Mouse (Mus musculus): ENCODE measurements around the gene Atxn2. TPM values are rescaled to one million over a fixed set of nuclear protein-coding genes. Genes with fewer than 3 reads are reported as not detected.

The Atxn2 gene
- total and polyA plus RNA-seq, 3 experiments = 7.7 to 58.4 (median 8.3) TPM

DNA sequence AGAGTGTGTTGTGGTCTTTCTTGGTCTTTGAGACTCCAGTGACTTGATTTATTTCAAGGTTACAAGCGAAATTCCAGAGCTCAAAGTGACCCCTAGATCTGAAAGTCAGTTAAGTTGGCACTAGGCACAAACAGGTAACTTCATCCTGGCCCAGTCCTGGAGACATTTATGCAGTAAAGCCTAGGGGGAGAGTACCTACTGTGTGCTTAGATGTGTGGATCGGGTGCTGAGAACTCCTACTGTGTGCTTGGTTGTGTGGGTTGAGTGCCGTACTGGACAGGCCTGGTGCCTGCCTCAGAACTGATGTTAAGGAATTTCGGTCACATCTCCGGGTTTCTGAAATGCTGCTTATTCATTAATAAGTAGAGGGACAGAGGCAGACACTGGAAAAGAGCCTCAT is 49.6 kb upstream of the Atxn2 start:
- Histone ChIP-seq H3K4me2 (ENCODE audit: insufficient read depth, low read depth, poor library complexity, severe bottlenecking) (peak overlapping the region; percentile 70), H3K27ac (ENCODE audit: insufficient read depth, low read depth) (no peak overlapping the region), H3K4me1 (ENCODE audit: control insufficient read depth in 1 of 2, insufficient read depth in 2 of 2) (peaks cover 11 to 18% of the 10 kb centered on the region in 2 experiments), H3K4me3 (replicated peaks in 1 of 3; ENCODE audit: low read depth in 2 of 3, low read length in 2 of 3, poor library complexity in 1 of 3) (peak overlapping the region; percentile 87 to 99 (median 91)), H3K27me3 (replicated peaks) (no peaks in the 10 kb centered on the region), H3K9me3 (replicated peaks; ENCODE audit: low read length) (no peaks in the 10 kb centered on the region), H3K79me2 (replicated peaks; ENCODE audit: control insufficient read depth, extremely low read depth, insufficient read depth, poor library complexity, severe bottlenecking) (peaks cover 12% of the 10 kb centered on the region), H3K36me3 (replicated peaks in 1 of 2; ENCODE audit: control insufficient read depth in 1 of 2, insufficient read depth in 1 of 2, low read length in 1 of 2) (peaks cover 24 to 42% of the 10 kb centered on the region in 2 experiments), H3K9ac (ENCODE audit: insufficient read depth, low read depth) (peak overlapping the region; percentile 83)
- TF ChIP-seq ZKSCAN1 (IDR thresholded peaks at IDR 0.05; ENCODE audit: borderline replicate concordance, low read depth, low read length) = peak; percentile 81
- TF ChIP-seq CHD2 (IDR thresholded peaks at IDR 0.05; ENCODE audit: low read length) = no peak
- no peak for DNase-seq (ENCODE audit: extremely low read depth)
- dilution Hi-C loops (cut with MboI; ENCODE audit: extremely low pct_ligation_motif_present, extremely low pct_unique_long_range_greater_than_20kb, low sequenced_read_pairs) (no loop called here), in situ Hi-C loops (cut with MboI; ENCODE audit: low pct_ligation_motif_present, low pct_unique_long_range_greater_than_20kb, low sequenced_read_pairs) (no loop called here)

DNA sequence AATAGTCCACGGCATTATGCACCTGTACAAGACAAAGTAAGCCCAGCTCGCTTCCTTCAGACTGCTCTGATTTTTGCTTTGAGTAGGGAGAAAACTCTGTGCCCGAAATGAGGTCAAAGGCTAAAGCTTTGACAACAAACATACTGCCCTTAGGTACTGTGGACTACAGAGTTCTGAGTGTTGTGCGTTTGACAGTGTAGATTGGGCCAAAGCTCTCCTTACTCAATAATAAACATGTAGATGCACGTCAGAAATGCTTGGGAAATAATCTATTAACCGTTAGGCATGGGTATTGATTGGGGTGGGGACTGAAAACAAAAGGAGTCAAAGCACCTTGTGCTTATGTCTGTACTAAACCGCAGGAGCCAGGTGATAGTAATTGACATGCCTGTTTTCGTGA is 47.7 kb upstream of the Atxn2 start:
- H3K9ac ChIP-seq (ENCODE audit: insufficient read depth, low read depth) = no peak overlapping the region
- H3K4me1 ChIP-seq (ENCODE audit: control insufficient read depth in 1 of 2, insufficient read depth in 2 of 2) = peaks cover 11 to 18% of the 10 kb centered on the region in 2 experiments
- peaks cover 12% of the 10 kb centered on the region for H3K79me2 ChIP-seq (replicated peaks; ENCODE audit: control insufficient read depth, extremely low read depth, insufficient read depth, poor library complexity, severe bottlenecking)
- TF ChIP-seq MAX (IDR thresholded peaks at IDR 0.05; ENCODE audit: low read length) (no peak), MAZ (IDR thresholded peaks at IDR 0.05; ENCODE audit: low read depth, low read length) (no peak), TBP (conservative IDR thresholded peaks at IDR 0.05; ENCODE audit: low read depth, low read length) (no peak), POLR2A (IDR thresholded peaks at IDR 0.05; ENCODE audit: low read depth, low read length) (no peak), ELF1 (IDR thresholded peaks at IDR 0.05; ENCODE audit: low read depth, low read length) (no peak), NELFE (IDR thresholded peaks at IDR 0.05; ENCODE audit: low read depth, low read length) (no peak), ZNF384 (IDR thresholded peaks at IDR 0.05; ENCODE audit: low read depth, low read length) (no peak), ZC3H11A (IDR thresholded peaks at IDR 0.05; ENCODE audit: low read depth, low read length) (no peak), E2F4 (IDR thresholded peaks at IDR 0.05; ENCODE audit: insufficient replicate concordance, low read depth, low read length) (no peak), USF2 (conservative IDR thresholded peaks at IDR 0.05; ENCODE audit: low read depth, low read length) (no peak), UBTF (IDR thresholded peaks at IDR 0.05; ENCODE audit: low read depth, low read length) (no peak), ZKSCAN1 (IDR thresholded peaks at IDR 0.05; ENCODE audit: borderline replicate concordance, low read depth, low read length) (no peak)
- H3K9me3 ChIP-seq (replicated peaks; ENCODE audit: low read length) = no peaks in the 10 kb centered on the region
- peaks cover 33 to 62% of the 10 kb centered on the region in 2 experiments for H3K36me3 ChIP-seq (replicated peaks in 1 of 2; ENCODE audit: control insufficient read depth in 1 of 2, insufficient read depth in 1 of 2, low read length in 1 of 2)
- H3K4me3 ChIP-seq (replicated peaks in 1 of 3; ENCODE audit: low read depth in 2 of 3, low read length in 2 of 3, poor library complexity in 1 of 3) = no peak overlapping the region
- in situ Hi-C loops (cut with MboI; ENCODE audit: low pct_ligation_motif_present, low pct_unique_long_range_greater_than_20kb, low sequenced_read_pairs) (no loop called here), dilution Hi-C loops (cut with MboI; ENCODE audit: extremely low pct_ligation_motif_present, extremely low pct_unique_long_range_greater_than_20kb, low sequenced_read_pairs) (no loop called here)
- no peak overlapping the region for H3K4me2 ChIP-seq (ENCODE audit: insufficient read depth, low read depth, poor library complexity, severe bottlenecking)
- H3K27me3 ChIP-seq (replicated peaks) = no peaks in the 10 kb centered on the region
- no peak for DNase-seq (ENCODE audit: extremely low read depth)
- H3K27ac ChIP-seq (ENCODE audit: insufficient read depth, low read depth) = no peak overlapping the region

DNA sequence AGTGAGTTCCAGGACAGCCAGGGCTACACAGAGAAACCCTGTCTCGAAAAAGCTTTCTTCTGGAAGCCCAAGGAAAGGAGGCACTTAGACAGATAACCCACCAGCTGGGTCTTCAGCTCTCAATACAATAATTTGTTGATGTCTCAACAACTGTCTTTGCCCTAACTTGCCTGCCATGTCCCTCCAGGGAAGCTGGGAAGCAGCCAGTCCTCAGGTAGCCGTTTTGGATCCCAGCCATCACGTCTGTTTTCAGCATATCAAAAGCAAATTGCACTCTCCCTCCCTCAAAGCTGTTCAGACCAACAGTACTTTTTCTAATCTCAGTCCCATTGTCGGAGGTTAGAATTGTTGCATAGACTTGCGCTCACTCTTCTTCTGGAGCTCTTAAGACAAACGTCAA is 47.1 kb upstream of the Atxn2 start:
- TF ChIP-seq USF1 (IDR thresholded peaks at IDR 0.05; ENCODE audit: low read depth, low read length) (no peak), MYC (IDR thresholded peaks at IDR 0.05; ENCODE audit: low read depth, low read length) (no peak), ZNF384 (IDR thresholded peaks at IDR 0.05; ENCODE audit: low read depth, low read length) (no peak), MAFK (IDR thresholded peaks at IDR 0.05; ENCODE audit: insufficient replicate concordance, low read length) (no peak), SIN3A (IDR thresholded peaks at IDR 0.05; ENCODE audit: low read length) (no peak), BHLHE40 (IDR thresholded peaks at IDR 0.05; ENCODE audit: low read depth, low read length) (no peak), ZC3H11A (IDR thresholded peaks at IDR 0.05; ENCODE audit: low read depth, low read length) (no peak), CTCF (conservative IDR thresholded peaks at IDR 0.05 in 1 of 2, IDR thresholded peaks at IDR 0.05 in 1 of 2; ENCODE audit: low read depth in 2 of 2, low read length in 2 of 2) (no peak), CHD2 (IDR thresholded peaks at IDR 0.05; ENCODE audit: low read length) (no peak), USF2 (conservative IDR thresholded peaks at IDR 0.05; ENCODE audit: low read depth, low read length) (no peak), RCOR1 (conservative IDR thresholded peaks at IDR 0.05; ENCODE audit: low read depth, low read length) (no peak), MAX (IDR thresholded peaks at IDR 0.05; ENCODE audit: low read length) (no peak), IRF4 (IDR thresholded peaks at IDR 0.05; ENCODE audit: low read depth, low read length) (no peak), RAD21 (IDR thresholded peaks at IDR 0.05; ENCODE audit: low read depth, low read length) (no peak), ZKSCAN1 (IDR thresholded peaks at IDR 0.05; ENCODE audit: borderline replicate concordance, low read depth, low read length) (no peak)
- peaks cover 12% of the 10 kb centered on the region for H3K79me2 ChIP-seq (replicated peaks; ENCODE audit: control insufficient read depth, extremely low read depth, insufficient read depth, poor library complexity, severe bottlenecking)
- no peak overlapping the region for H3K4me3 ChIP-seq (replicated peaks in 1 of 3; ENCODE audit: low read depth in 2 of 3, low read length in 2 of 3, poor library complexity in 1 of 3)
- no peak overlapping the region for H3K27ac ChIP-seq (ENCODE audit: insufficient read depth, low read depth)
- dilution Hi-C loops (cut with MboI; ENCODE audit: extremely low pct_ligation_motif_present, extremely low pct_unique_long_range_greater_than_20kb, low sequenced_read_pairs) (no loop called here), in situ Hi-C loops (cut with MboI; ENCODE audit: low pct_ligation_motif_present, low pct_unique_long_range_greater_than_20kb, low sequenced_read_pairs) (no loop called here)
- DNase-seq (ENCODE audit: extremely low read depth) = no peak
- peaks cover 35 to 68% of the 10 kb centered on the region in 2 experiments for H3K36me3 ChIP-seq (replicated peaks in 1 of 2; ENCODE audit: control insufficient read depth in 1 of 2, insufficient read depth in 1 of 2, low read length in 1 of 2)
- no peak overlapping the region for H3K4me2 ChIP-seq (ENCODE audit: insufficient read depth, low read depth, poor library complexity, severe bottlenecking)
- no peaks in the 10 kb centered on the region for H3K27me3 ChIP-seq (replicated peaks)
- H3K9me3 ChIP-seq (replicated peaks; ENCODE audit: low read length) = no peaks in the 10 kb centered on the region
- peaks cover 11 to 18% of the 10 kb centered on the region in 2 experiments for H3K4me1 ChIP-seq (ENCODE audit: control insufficient read depth in 1 of 2, insufficient read depth in 2 of 2)
- no peak overlapping the region for H3K9ac ChIP-seq (ENCODE audit: insufficient read depth, low read depth)

Measured in CH12.LX (cell line).